In the genomic region with DNA sequence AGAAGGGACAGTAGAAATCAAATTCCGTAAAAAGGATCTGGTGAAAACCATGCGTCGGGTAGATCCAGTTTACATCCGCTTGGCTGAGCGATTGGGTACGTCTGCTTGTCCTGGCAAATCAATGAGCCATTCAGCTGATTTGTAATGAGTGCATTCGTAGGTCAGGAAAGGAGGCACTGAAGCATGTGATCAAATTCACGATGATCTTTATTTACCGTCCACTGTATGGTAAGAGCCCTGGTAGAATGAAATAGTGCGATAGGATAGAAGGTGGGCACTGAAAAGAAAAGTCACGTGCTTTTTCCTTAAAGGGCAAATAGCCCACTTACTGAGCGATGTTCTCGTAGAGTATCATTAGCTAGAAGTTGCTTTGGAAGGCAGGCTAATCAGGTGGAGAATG, we compare ENCODE assay signal across 16 mouse cellular contexts.
DNase-seq lines count a peak whose midpoint lies in the region; ATAC-seq and TF ChIP-seq lines count a peak whose summit lies in the region.
"Had no signal": no experiment of that assay in that cellular context is flagged by ENCODE, and none has a peak within 500 bp of the region (broad histone marks: within the 10 kb centered on the region; RNA-seq: fewer than 3 reads in every experiment).

No protein-coding gene starts in this region.

- no peaks in the 10 kb centered on the region for H3K4me1 ChIP-seq in kidney, postnatal 0 days (replicated peaks; ENCODE audit: insufficient read depth, low read length)
- H3K4me1 ChIP-seq in hindbrain, embryonic 12.5 days: peaks cover 18% of the 10 kb centered on the region
- peaks cover 14% of the 10 kb centered on the region for H3K4me1 ChIP-seq in neural tube, embryonic 15.5 days
- H3K4me1 ChIP-seq: limb, embryonic 15.5 days had no signal

- no peak for ATAC-seq in kidney, postnatal 0 days (replicated peaks; ENCODE audit: low FRiP score, low read depth)
- peak; percentile 73 for ATAC-seq in hindbrain, embryonic 12.5 days (ENCODE audit: low FRiP score)
- ATAC-seq in neural tube, embryonic 15.5 days (ENCODE audit: low FRiP score): no peak
- ATAC-seq in erythroid progenitor cell, adult 5-6 weeks (replicated peaks; ENCODE audit: low FRiP score, poor library complexity, severe bottlenecking): no peak
- ATAC-seq: activated CD4-positive, CD25-positive, alpha-beta regulatory T cell, adult 4 months; intestine, embryonic 16.5 days; liver, postnatal 0 days had no signal

- no peak overlapping the region for H3K27ac ChIP-seq in kidney, postnatal 0 days
- peak overlapping the region; percentile 50; the same call in 1 of the 2 replicates for H3K27ac ChIP-seq in hindbrain, embryonic 12.5 days
- peak overlapping the region; percentile 29; the same call in 1 of the 2 replicates for H3K27ac ChIP-seq in neural tube, embryonic 15.5 days (replicated peaks)
- H3K27ac ChIP-seq: embryonic facial prominence, embryonic 13.5 days; limb, embryonic 15.5 days had no signal

- H3K36me3 ChIP-seq in kidney, postnatal 0 days (ENCODE audit: insufficient read depth, low read length): 0 out of 2 replicates have a peak, but pooled peaks cover 6% of the 10 kb centered on the region
- H3K36me3 ChIP-seq in hindbrain, embryonic 12.5 days: no peaks in the 10 kb centered on the region
- H3K36me3 ChIP-seq in neural tube, embryonic 15.5 days: no peaks in the 10 kb centered on the region

- H3K27me3 ChIP-seq in kidney, postnatal 0 days (ENCODE audit: insufficient read depth, low read length): no peaks in the 10 kb centered on the region
- no peaks in the 10 kb centered on the region for H3K27me3 ChIP-seq in hindbrain, embryonic 12.5 days
- H3K27me3 ChIP-seq in neural tube, embryonic 15.5 days (replicated peaks): no peaks in the 10 kb centered on the region
- H3K27me3 ChIP-seq: embryonic facial prominence, embryonic 13.5 days; limb, embryonic 15.5 days had no signal

- TF ChIP-seq CTCF in kidney, postnatal 0 days (IDR thresholded peaks at IDR 0.05; ENCODE audit: low read depth): no peak

- no peak overlapping the region for H3K4me3 ChIP-seq in kidney, postnatal 0 days (replicated peaks; ENCODE audit: low read depth, low read length)
- no peak overlapping the region for H3K4me3 ChIP-seq in hindbrain, embryonic 12.5 days
- no peak overlapping the region for H3K4me3 ChIP-seq in neural tube, embryonic 15.5 days (replicated peaks)
- H3K4me3 ChIP-seq: embryonic facial prominence, embryonic 13.5 days; limb, embryonic 15.5 days had no signal

- DNase-seq in kidney, postnatal 0 days (ENCODE audit: low spot score): peak; percentile 3
- no peak for DNase-seq in kidney, adult 11 months
- DNase-seq in embryo, embryonic 11 days: peak; percentile 31
- no peak for DNase-seq in adrenal gland, adult 8-10 months
- DNase-seq: cerebellum, postnatal 14 days; gastrocnemius, postnatal 14 days; kidney, postnatal 25 days; liver, postnatal 0 days; right cerebral cortex, postnatal 4 days had no signal

- H3K4me2 ChIP-seq in kidney, postnatal 0 days (ENCODE audit: low read length): no peak overlapping the region
- no peak overlapping the region for H3K4me2 ChIP-seq in hindbrain, embryonic 12.5 days (replicated peaks)
- no peak overlapping the region for H3K4me2 ChIP-seq in neural tube, embryonic 15.5 days
- H3K4me2 ChIP-seq: embryonic facial prominence, embryonic 13.5 days; limb, embryonic 15.5 days had no signal

- 47% methylated on average over 13 of the region's 13 CpGs for WGBS in kidney, postnatal 0 days
- 36% methylated on average over 13 of the region's 13 CpGs for WGBS in hindbrain, embryonic 12.5 days
- WGBS in neural tube, embryonic 15.5 days: 29% methylated on average over 13 of the region's 13 CpGs

- no peak overlapping the region for H3K9ac ChIP-seq in kidney, postnatal 0 days (ENCODE audit: low read depth, low read length)
- no peak overlapping the region for H3K9ac ChIP-seq in hindbrain, embryonic 12.5 days
- H3K9ac ChIP-seq in neural tube, embryonic 15.5 days (replicated peaks): no peak overlapping the region
- H3K9ac ChIP-seq: embryonic facial prominence, embryonic 13.5 days; limb, embryonic 15.5 days; liver, postnatal 0 days had no signal

- H3K9me3 ChIP-seq in kidney, postnatal 0 days (replicated peaks; ENCODE audit: low read length): no peaks in the 10 kb centered on the region
- no peaks in the 10 kb centered on the region for H3K9me3 ChIP-seq in hindbrain, embryonic 12.5 days (replicated peaks)
- H3K9me3 ChIP-seq in neural tube, embryonic 15.5 days (replicated peaks): no peaks in the 10 kb centered on the region
- H3K9me3 ChIP-seq: embryonic facial prominence, embryonic 13.5 days; limb, embryonic 15.5 days had no signal

Comparison
In these comparisons a context has a peak if more than half of its experiments do, and no peak if none do; other contexts are left out.
1. DNase-seq: peak in kidney, postnatal 0 days (single experiment) and embryo, embryonic 11 days (single experiment); none in kidney, adult 11 months (single experiment) and adrenal gland, adult 8-10 months (single experiment).